Mouse (Mus musculus): ENCODE data around the gene Tmem63a. TPM values are rescaled to one million over a fixed set of nuclear protein-coding genes. Genes with fewer than 3 reads are reported as not detected.

The Tmem63a gene
- total and polyA plus RNA-seq, 3 experiments: 0.89 to 3.0 (median 2.2) TPM

DNA sequence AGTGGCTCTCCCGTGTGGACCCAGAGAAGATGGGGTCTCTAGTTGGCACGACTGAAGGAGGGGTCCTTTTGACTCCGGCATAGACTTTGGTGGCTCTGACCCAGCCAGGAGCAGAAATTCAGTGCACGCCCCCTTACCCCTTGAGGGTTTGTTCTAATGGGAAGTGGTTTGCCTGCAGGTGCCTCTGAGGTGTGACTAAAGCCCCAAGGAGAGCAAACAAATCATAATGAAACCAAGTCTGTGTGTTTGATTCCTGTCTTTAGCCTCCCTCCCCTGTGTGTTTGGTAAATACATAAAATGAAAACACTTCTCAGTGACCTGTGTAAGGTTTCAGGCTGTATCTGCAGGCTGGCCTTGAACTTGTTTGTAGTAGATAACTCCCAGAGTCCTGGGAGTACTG lies 15.9 kb upstream of the Tmem63a start (continued):
- TF ChIP-seq BHLHE40 (IDR thresholded peaks at IDR 0.05; ENCODE audit: low read depth, low read length) (peak; percentile 97), CTCF (conservative IDR thresholded peaks at IDR 0.05 in 1 of 2, IDR thresholded peaks at IDR 0.05 in 1 of 2; ENCODE audit: low read depth in 2 of 2, low read length in 2 of 2) (no peak), SIN3A (IDR thresholded peaks at IDR 0.05; ENCODE audit: low read length) (0 out of 2 replicates have a peak, but pooled peaks have one; percentile 23), MYC (IDR thresholded peaks at IDR 0.05; ENCODE audit: low read depth, low read length) (no peak), GABPA (IDR thresholded peaks at IDR 0.05; ENCODE audit: insufficient replicate concordance, low read depth, low read length) (no peak), ZNF384 (IDR thresholded peaks at IDR 0.05; ENCODE audit: low read depth, low read length) (no peak), TCF12 (IDR thresholded peaks at IDR 0.05; ENCODE audit: low read depth, low read length) (peak; percentile 68; the same call in 1 of the 2 replicates), MAX (IDR thresholded peaks at IDR 0.05; ENCODE audit: low read length) (0 out of 2 replicates have a peak, but pooled peaks have one; percentile 30), CHD1 (IDR thresholded peaks at IDR 0.05; ENCODE audit: low read depth, low read length) (no peak), POLR2A (IDR thresholded peaks at IDR 0.05; ENCODE audit: low read depth, low read length) (no peak), KAT2A (IDR thresholded peaks at IDR 0.05; ENCODE audit: insufficient replicate concordance, low read length) (no peak), SMC3 (IDR thresholded peaks at IDR 0.05; ENCODE audit: low read depth, low read length) (no peak), MXI1 (IDR thresholded peaks at IDR 0.05; ENCODE audit: low read depth, low read length) (no peak), NRF1 (IDR thresholded peaks at IDR 0.05; ENCODE audit: low read depth, low read length) (no peak), E2F4 (IDR thresholded peaks at IDR 0.05; ENCODE audit: insufficient replicate concordance, low read depth, low read length) (no peak), JUN (IDR thresholded peaks at IDR 0.05; ENCODE audit: insufficient read depth, low read depth, low read length) (peak; percentile 40; the same call in 1 of the 2 replicates), MEF2A (IDR thresholded peaks at IDR 0.05; ENCODE audit: borderline replicate concordance, low read depth, low read length) (peak; percentile 49; the same call in 1 of the 2 replicates), ETS1 (conservative IDR thresholded peaks at IDR 0.05; ENCODE audit: low read depth, low read length) (peak; percentile 71), ELF1 (IDR thresholded peaks at IDR 0.05; ENCODE audit: low read depth, low read length) (no peak), USF2 (conservative IDR thresholded peaks at IDR 0.05; ENCODE audit: low read depth, low read length) (no peak), ZKSCAN1 (IDR thresholded peaks at IDR 0.05; ENCODE audit: borderline replicate concordance, low read depth, low read length) (no peak)

DNA sequence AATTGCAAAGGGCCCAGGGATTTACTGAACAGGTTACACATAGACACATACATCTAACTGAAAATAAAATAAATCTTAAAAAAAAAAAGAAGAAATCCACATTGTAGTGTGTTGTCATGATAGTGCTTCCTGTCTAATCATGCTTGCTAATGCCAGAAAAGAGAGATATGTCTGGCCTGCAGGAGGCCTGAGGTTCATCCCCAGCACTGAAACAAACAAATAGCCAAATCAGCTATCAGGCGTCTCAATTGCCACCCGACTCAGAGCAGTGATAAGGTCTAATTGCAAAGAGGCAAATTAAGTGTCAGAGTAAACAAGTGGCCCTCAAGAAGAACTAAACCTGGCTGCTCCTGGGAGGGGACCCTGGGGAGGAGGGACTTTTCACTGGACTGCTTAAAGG lies 12.5 kb upstream of the Tmem63a start:
- Histone ChIP-seq H3K36me3 (replicated peaks in 1 of 2; ENCODE audit: control insufficient read depth in 1 of 2, insufficient read depth in 1 of 2, low read length in 1 of 2) (no peaks in the 10 kb centered on the region), H3K4me3 (replicated peaks in 1 of 3; ENCODE audit: low read depth in 2 of 3, low read length in 2 of 3, poor library complexity in 1 of 3) (no peak overlapping the region), H3K9ac (ENCODE audit: insufficient read depth, low read depth) (no peak overlapping the region), H3K27me3 (replicated peaks) (peaks cover 14% of the 10 kb centered on the region), H3K27ac (ENCODE audit: insufficient read depth, low read depth) (no peak overlapping the region), H3K4me1 (ENCODE audit: control insufficient read depth in 1 of 2, insufficient read depth in 2 of 2) (peaks cover 11 to 35% of the 10 kb centered on the region in 2 experiments), H3K4me2 (ENCODE audit: insufficient read depth, low read depth, poor library complexity, severe bottlenecking) (no peak overlapping the region), H3K79me2 (replicated peaks; ENCODE audit: control insufficient read depth, extremely low read depth, insufficient read depth, poor library complexity, severe bottlenecking) (no peaks in the 10 kb centered on the region), H3K9me3 (replicated peaks; ENCODE audit: low read length) (no peaks in the 10 kb centered on the region)
- dilution Hi-C loops (cut with MboI; ENCODE audit: extremely low pct_ligation_motif_present, extremely low pct_unique_long_range_greater_than_20kb, low sequenced_read_pairs) (no loop called here), in situ Hi-C loops (cut with MboI; ENCODE audit: low pct_ligation_motif_present, low pct_unique_long_range_greater_than_20kb, low sequenced_read_pairs) (no loop called here)
- no peak for DNase-seq (ENCODE audit: extremely low read depth)
- TF ChIP-seq RAD21 (IDR thresholded peaks at IDR 0.05; ENCODE audit: low read depth, low read length): no peak
